Mouse (Mus musculus): ENCODE data around the gene Slc8a3. TPM values are rescaled to one million over a fixed set of nuclear protein-coding genes. Genes with fewer than 3 reads are reported as not detected.

Gene Slc8a3
- polyA plus RNA-seq, 2 experiments from 2014 or later = not detected

DNA sequence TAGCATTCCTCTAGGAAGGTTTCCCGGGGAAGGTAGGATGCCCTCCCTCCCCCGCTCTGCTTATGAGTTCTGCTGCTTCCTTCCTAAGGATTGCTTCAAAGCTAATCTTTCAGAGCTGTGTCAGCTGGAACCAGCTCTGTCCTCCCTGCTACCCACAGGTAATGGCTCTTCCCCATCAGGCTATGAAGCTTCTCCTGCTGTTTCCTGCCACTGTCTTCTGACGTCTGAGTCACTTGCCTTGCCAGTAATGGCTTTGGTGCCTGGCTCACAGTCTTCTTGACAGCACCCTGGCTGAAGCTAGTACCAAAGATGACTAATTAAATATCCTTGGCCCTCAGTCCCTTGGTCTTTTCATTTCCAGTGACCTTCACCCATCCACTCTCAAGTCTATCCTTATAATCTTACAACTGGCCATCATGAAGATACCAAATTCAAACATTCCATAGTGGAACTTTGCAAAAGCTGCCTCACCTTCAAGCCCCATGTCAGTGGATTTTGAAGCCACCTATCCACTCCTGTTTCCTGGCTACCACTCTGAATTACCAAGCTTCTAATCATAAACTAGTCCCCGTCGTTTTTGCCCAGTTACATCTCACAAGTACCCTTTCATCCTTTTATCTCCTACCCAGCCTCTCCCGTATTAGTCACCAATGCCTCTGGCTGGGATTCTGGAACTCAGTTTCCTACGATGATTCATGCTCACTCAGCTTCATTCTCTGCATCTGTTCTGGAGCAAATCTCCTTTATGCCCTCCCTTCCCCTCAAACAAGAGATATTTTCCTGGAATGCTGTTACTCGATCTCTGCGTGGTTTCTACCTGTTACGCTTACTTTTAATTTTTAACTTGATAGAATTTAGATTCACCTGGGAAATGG, 97.3 kb downstream of the Slc8a3 start:
- no peak for ATAC-seq

DNA sequence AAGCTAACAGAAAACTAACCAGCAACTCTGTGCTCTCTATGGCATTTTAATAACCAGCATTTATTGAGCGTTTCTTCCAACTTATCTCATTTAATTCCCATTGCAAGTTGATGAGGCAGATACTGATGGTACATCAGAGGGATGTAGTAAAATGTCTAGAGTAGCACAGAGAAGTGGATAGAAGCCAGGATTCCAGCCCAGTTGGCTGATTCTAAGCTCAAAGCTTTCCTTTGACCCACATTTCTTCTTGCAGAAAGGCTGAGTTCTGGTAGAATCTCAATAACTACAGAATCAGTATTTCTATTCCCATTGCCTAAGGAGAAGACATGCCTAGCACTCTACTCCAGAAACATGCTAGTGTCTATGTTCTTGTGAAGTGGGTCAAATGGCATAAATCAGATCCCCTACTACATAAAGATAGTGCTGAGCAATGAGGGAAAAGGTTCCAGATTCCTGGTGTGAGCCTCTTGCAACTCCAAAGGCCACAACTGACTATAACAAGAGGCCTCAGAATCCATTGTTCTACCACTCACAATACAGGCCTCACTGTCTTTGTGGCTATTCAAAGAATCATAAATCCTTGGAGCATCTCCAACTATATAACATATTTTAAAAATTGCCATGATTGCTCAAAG, 99.1 kb downstream of the Slc8a3 start:
- ATAC-seq = no peak

DNA sequence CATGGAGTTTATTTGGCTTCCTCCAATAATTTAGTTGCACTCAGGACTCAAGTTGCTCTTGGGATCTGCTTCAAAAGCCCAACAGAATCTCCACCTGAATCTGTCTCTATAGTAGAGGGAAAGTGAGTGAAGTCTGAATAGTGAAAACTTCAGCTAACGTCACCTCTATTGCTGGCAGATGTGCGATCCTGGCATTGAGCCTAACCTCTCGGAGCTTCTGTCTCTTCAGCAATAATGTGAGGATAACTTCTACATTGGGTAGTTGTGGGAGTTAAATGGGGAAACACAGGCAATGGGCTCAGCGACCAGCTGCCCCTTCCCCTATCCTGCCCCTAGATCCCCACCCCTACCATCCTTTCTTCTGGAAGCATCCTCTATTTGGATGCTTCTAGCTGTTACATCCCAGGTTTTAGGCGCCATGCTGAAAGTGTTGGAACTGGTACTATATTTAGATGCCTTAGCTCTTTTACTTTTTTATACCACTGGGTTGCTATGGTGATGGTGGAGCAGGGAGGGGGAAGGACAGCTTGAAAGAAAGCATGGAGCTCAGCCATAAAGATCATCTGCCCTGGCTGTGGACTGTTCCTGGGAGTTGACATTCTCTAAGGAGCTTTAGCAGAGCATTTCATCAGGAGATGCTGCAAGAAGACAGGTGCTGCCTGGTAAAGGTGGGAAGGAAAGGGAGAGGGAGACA, 105.1 kb downstream of the Slc8a3 start:
- ATAC-seq = no peak

- ATAC-seq = no peak
These were observed 106.4 kb downstream of the Slc8a3 start for GRCm38 (mm10) chr12:81226590-81226989.

DNA sequence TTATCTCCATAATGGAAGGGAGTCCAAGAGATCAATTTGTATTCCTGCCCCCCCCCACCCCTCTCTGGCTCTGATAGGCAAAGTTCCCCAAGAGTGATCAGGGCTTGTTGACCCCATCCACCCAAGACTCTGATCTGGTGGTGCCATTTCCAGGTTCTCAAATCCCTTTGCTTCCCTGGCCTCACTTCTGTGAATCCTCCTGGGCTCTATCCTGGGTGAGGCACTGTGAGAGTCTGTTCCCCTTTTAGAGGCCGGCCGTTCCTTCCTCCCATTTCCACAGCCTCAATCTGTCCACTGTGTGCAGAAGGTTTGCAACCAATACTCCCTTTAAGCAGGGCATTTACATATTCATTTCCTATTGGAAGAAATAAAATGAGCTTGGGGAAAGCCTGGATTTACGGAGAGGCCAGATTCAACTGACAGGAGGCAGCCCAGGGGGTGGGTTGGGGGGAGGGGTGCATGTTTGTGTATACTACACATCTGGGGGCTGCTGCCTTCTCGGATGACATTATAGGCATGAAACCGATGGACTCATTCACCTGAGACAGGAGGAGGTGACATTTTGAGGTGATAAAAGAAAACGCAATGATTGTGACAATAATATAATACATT, 106.9 kb downstream of the Slc8a3 start:
- ATAC-seq = no peak

DNA sequence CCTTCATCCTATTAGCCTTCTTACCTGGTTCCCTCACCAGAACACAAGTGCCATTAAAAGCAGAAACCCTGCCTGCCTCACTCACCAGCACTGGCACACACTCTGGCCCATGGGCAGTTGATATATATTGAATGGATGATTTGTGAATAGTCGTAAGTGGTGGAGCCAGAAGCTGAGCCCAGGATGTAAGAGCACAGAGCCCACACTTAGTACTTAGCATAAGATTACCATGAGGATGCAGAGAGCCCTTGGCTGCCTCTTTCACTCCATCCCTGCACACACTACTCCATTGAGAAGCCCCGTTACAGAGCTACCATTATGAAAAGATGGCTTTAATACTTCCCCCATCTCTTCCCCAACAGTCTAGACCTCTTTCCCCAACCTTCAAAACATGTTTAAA, 108.1 kb downstream of the Slc8a3 start:
- no peak for ATAC-seq

DNA sequence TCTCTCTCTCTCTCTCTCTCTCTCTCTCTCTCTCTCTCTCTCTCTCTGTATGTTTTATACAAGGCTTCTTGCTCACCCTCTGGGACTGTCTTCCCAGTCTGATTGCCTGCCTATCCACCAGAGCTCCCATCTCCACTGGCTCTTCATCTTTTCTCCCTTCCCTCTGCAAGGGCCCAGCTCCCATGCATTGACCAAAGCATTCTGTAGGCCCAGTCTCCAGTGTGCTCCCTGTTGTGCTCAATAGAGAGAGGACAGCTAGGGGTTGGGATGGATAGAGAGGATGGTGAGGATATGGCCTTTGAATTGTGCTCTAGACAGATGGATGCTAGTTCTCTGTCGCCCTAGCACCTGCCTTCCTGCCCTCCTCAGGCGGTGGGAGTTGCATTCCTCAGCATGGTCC, 109.7 kb downstream of the Slc8a3 start:
- ATAC-seq = no peak

- ATAC-seq = no peak
These were observed 113.6 kb downstream of the Slc8a3 start for GRCm38 (mm10) chr12:81219339-81219738.

DNA sequence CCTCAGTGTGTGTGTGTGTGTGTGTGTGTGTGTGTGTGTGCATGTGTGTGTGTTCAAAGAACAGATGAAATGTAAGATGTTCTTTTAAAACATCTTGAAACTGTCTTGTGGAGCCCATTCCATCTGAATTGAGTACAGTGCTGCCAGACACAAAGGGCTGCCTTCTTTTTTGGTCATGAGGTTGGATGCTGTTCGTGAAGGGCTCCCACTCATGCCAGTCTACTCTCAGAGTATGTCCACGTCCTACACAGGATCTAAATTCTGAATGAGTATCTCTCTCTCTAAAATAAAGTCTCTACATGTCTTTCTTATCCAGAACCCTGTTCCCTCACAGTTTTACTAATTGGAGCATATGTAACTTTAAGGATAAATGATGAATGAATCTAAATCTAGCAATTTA, 124.4 kb downstream of the Slc8a3 start:
- ATAC-seq = no peak

DNA sequence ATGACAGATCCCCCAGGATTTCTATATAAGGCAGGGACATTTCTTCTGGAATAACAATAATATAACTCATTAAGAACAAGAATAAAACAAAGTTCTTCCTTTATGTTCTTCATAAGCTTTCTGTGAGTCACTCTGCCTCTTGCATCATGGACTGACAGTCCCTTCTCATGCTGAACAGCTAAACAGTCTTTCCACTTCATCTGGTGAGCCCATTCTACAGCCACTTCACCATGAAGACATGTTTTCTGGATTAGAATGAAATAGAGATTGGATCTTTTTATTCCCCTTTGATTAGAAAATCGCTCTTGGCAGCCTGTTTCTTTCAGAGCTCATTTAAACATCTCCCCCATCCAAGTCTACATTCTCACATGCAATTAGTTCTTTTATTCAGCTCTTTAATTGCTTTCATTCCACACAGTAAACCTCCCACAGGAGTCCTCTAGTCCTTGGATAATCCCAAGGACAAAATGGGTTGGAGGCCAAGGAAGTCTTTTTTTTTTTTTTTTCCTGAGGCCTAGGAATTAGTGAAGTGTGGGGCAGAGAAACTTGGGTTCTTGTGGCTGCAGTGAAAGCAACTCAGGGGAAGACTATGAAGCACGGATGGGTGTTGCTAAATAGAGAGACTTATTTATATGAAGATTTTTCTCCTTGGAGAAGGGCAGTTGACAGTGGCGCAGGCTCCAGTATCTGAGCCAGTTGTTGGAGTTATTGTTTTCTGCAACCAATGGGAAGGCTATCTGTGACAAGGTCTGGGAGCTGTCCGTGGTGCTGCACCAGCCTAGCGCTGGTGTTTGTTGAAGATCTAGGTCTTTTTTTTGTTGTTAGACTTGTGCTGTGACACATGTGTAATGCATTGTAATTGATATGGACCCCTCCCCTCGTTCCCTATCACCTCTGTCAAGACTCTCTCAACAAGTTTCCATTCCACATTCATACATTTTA, 127.1 kb downstream of the Slc8a3 start:
- ATAC-seq = no peak

- no peak for ATAC-seq
These were observed 129.8 kb downstream of the Slc8a3 start for GRCm38 (mm10) chr12:81203226-81203625.

DNA sequence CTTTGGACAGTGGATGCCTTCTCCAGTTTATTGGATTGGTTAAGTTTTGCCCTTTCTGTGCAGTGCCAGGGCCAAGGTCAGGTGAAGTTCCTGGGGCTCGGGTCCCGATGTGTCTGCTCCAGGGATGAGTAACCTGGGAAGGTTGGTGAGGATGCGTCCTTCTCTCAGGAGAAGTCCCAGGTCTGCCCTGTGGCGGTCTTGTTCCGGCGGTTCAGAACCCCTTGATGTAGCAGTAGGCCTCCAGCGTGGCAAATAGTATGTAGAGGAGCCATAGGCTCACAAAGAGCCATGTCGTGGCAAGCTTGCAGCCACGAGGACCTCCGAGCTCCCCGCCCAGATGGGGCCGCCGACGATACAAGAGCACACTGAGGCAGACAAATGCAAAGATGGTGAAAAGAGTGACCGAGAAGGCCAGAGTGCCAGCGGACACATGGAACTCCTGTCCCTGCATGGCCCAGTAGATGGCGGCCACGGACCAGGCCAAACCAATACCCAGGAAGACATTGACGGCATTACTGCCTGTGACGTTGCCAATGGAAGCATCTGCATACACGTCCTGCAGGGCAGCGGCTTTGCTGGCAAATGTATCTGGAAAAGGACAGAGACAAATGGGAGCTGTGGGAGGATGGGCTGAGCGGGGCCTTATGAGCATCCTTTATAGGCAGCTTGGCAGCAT, 133.6 kb downstream of the Slc8a3 start:
- ATAC-seq = no peak

- no peak for ATAC-seq
These were observed 135.4 kb downstream of the Slc8a3 start for GRCm38 (mm10) chr12:81197468-81198075.

DNA sequence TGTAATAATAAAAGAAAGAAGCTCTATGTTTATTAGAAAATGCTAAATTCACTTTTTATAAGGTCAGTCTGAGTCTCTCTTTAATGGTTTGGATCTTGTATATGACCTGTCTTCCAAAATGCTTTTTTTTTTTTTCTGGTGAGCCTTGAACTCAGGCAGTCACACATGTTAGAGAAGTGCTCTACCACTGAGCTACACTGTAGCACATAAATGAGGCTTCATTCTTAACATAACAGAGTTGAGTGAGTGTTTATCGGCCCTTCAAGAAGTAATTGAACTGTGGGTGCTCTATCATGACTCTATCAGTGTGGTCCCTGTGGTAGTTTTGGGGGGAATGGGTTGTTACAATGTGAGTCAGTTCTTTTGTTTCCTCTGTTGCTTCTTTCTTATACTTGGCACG, 139.0 kb downstream of the Slc8a3 start:
- no peak for ATAC-seq

DNA sequence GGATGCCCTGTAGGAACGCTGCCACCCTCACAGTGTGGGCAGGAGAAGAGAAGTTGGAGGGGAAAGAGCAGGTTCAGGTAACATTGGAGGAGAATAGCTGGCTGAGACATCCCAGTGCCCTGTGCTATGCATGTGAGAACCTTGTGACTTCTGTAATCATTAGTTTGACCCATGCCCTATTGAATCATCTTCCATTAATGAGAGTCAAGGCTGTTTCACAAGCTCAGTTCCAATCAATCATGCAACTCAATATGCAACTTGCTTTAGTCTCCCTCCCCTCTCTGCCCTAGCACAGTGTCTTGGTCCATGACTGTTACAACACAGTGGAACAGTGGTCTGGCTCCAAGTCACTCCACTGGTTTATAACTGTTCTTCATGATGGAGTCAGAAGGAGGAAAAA, 143.3 kb downstream of the Slc8a3 start:
- no peak for ATAC-seq

DNA sequence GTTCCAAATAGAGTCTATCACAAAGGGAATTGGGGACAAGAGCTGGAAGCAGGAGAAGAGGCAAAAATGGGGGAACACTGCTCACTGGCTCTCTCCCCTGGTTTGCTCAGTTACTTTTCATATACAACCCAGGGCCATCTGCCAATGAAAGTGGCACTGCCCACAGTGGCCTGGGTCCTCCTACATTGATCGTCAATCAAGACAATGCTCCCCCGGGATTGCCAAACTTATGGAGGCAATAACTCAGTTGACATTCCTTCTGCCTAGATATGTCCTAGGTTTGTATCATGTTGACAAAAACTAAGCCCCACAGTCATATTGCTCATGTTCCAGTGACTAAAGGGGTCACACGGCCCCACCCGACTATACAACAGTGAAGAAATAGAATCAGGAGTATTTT, 144.0 kb downstream of the Slc8a3 start:
- ATAC-seq = no peak

DNA sequence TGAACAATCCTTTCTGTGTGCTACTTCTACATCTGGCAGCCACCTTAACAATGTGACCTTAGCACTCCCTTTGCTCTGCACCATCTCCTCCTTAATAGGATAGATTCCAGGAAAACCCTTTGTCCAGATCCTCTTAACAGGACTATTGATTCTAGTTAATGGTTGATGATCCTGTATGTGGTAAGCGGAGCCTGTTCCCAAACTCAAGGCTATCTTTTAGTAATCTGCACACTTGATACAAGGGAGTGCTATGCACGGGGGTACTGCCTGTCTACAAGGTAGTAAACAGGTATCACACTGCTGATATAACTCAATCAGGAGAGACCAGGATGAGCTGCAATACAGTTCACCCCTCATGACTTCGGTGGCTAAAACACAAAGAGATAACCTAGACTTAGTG, 144.6 kb downstream of the Slc8a3 start:
- no peak for ATAC-seq

- ATAC-seq = no peak
These were observed 146.3 kb downstream of the Slc8a3 start for GRCm38 (mm10) chr12:81186668-81187067.

GRCm38 (mm10) chr12:81186081-81186480, 146.9 kb downstream of the Slc8a3 start:
- ATAC-seq = no peak

GRCm38 (mm10) chr12:81184967-81185366, 148.0 kb downstream of the Slc8a3 start:
- ATAC-seq = no peak

GRCm38 (mm10) chr12:81182073-81182472, 150.9 kb downstream of the Slc8a3 start:
- ATAC-seq = no peak
